Mouse (Mus musculus) cortical plate, adult 2 months (tissue): ENCODE results near the gene Wars2.

Experiments used
- CTCF ChIP-seq: fragments of 200-500 bp; IDR thresholded peaks from 2 replicates; pipeline ENCODE4 v1.5.1; 2011; ENCODE audit warnings: mild to moderate bottlenecking, control low read depth, low read length; ENCODE audit not compliant: insufficient read depth; ENCODE audit errors: extremely low read depth
- POLR2A ChIP-seq: fragments of 200-500 bp; IDR thresholded peaks from 2 replicates; pipeline ENCODE4 v1.6.1; 2011; ENCODE audit warnings: mild to moderate bottlenecking, low read length, control low read depth; ENCODE audit not compliant: insufficient read depth; ENCODE audit errors: extremely low read depth

DNA sequence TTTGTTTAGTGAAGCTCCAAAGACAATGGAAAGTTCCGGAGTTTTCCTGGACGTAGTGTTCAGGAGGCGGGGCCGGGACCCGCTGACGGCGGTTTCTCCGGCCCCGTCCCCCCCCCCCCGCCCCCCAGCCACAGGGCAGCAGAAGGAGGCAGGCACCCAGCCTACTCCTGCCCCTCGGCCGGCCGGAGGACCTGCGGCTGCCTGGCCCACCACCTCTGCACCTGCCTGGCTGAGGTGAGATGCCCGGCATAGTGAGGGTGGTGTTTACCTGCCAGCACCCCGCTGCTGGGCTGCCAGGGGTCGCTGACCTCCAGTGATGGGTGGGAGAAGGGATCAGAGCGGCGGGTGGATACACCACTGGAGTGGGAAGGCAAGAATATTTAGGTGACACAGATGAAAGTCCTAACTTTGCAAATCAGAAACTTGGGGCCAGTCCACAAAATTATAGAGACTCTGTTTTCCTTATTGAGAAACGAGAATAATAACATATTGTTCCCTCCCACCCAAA is 99.4 kb downstream of the Wars2 start, which contains the start of gene Tbx15:
- TF ChIP-seq CTCF (no peak), POLR2A (no peak)
